Mouse (Mus musculus) midbrain, embryonic 11.5 days (tissue): ENCODE measurements around the gene Rem2. TPM values are rescaled to one million over a fixed set of nuclear protein-coding genes. Genes with fewer than 3 reads are reported as not detected.

Source experiments
- ATAC-seq: fragments of 200-750 bp; cut with Nextera tagmentation; 2 replicates; pipeline ENCODE4 v1.8.0; 2017; ENCODE audit warnings: moderate TSS enrichment, moderate library complexity; ENCODE audit not compliant: low FRiP score
- DNase-seq: peaks from one replicate; pipeline ENCODE4 v3.0.0; 2015; ENCODE audit warnings: low spot score; ENCODE audit errors: missing footprints
- H3K27ac ChIP-seq: fragments of 300-500 bp; sonication (generic); 2 replicates; pipeline ENCODE4 v1.5.1; 2014; ENCODE audit warnings: low read depth, low read length
- H3K27me3 ChIP-seq: fragments of 300-500 bp; sonication (generic); 2 replicates; pipeline ENCODE4 v1.6.1; 2014; ENCODE audit warnings: mild to moderate bottlenecking, low read length, moderate library complexity, mixed read lengths; ENCODE audit not compliant: control insufficient read depth, insufficient read depth
- H3K36me3 ChIP-seq: fragments of 300-500 bp; sonication (generic); 2 replicates; pipeline ENCODE4 v1.6.1; 2014; ENCODE audit warnings: mild to moderate bottlenecking, low read length, moderate library complexity, mixed read lengths; ENCODE audit not compliant: control insufficient read depth, insufficient read depth
- H3K4me1 ChIP-seq: fragments of 300-500 bp; sonication (generic); 2 replicates; pipeline ENCODE4 v1.6.1; 2014; ENCODE audit warnings: low read length; ENCODE audit not compliant: control insufficient read depth, insufficient read depth
- H3K4me2 ChIP-seq: fragments of 300-500 bp; sonication (generic); 2 replicates; pipeline ENCODE4 v1.6.1; 2014; ENCODE audit warnings: mild to moderate bottlenecking, moderate library complexity
- H3K4me3 ChIP-seq: fragments of 300-500 bp; sonication (generic); 2 replicates; pipeline ENCODE4 v1.5.1; 2014; ENCODE audit warnings: low read depth, low read length
- H3K9ac ChIP-seq: fragments of 300-500 bp; sonication (generic); 2 replicates; pipeline ENCODE4 v1.6.1; 2014; ENCODE audit warnings: low read length
- H3K9me3 ChIP-seq: fragments of 300-500 bp; sonication (generic); 2 replicates; pipeline ENCODE4 v1.6.1; 2016; ENCODE audit warnings: low read length; ENCODE audit not compliant: control insufficient read depth
- WGBS: fragments of 180-500 bp; shearing (Covaris S2); extraction: QIAGEN DNeasy Blood & Tissue Kit; methylation state at CpG from one replicate; pipeline ENCODE4 v1.1.7; 2014; 5-methylcytosine and 5-hydroxymethylcytosine counted together
- polyA plus RNA-seq: library from polyadenylated mRNA; unstranded; fragments of >200 nt; fragmentation: Nextera tagmentation; extraction: Ambion mirVana; gene quantifications from 2 replicates; pipeline ENCODE4 v1.2.1, GENCODE M21; 2014

The Rem2 gene
- polyA plus RNA-seq, 1 experiment from 2014 or later = 34.4 TPM

DNA sequence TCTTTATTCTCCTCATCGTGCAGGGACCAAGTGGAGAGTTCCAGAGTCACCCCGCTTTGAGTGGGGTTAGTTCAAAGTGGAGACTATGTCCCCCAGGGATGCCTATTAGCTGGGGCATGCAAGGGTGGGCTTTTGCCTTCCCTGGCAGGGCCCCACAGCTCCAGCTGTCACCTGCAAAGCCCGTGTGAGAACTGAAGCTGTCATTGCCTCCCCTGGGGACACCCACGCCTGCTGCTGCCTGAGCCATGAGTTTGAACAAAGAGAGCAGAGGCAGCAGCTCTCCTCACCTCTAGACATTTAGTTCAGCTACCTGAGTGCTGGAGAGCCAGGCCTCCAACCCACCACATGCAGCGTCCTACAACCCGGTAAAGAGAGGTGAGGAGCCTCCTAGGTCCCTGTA lies 4.8 kb downstream of the Rem2 start:
- DNase-seq (no peak), ATAC-seq (no peak)
- Histone ChIP-seq H3K4me1 (peaks cover 20% of the 10 kb centered on the region), H3K4me3 (no peak overlapping the region), H3K4me2 (no peak overlapping the region), H3K27ac (no peak overlapping the region), H3K36me3 (no peaks in the 10 kb centered on the region), H3K9ac (no peak overlapping the region), H3K9me3 (no peaks in the 10 kb centered on the region), H3K27me3 (peaks cover 13% of the 10 kb centered on the region)
- 73% methylated on average over 6 of the region's 6 CpGs for WGBS

DNA sequence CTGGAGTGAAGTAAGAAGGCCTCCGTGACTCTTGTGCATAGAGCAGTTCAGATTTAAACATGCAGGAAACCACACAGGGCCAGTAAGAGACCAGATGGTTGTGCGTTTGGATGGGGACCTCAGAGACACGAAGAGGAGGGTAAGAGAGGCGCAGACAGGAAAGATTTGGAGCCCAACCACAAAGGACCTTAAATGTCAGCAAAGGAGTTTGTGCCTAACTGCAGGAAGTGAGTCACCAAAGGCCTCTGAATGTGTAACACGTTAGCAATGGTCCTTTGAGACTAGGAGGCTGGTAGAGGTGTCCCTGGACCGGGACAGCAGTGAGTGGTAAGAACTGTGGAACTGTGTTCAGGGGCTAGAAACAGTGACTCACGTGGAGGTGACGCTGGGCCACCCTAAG lies 5.5 kb downstream of the Rem2 start:
- Histone ChIP-seq H3K36me3 (no peaks in the 10 kb centered on the region), H3K4me3 (no peak overlapping the region), H3K27ac (no peak overlapping the region), H3K4me1 (peaks cover 20% of the 10 kb centered on the region), H3K27me3 (peaks cover 13% of the 10 kb centered on the region), H3K9me3 (no peaks in the 10 kb centered on the region), H3K4me2 (no peak overlapping the region), H3K9ac (no peak overlapping the region)
- no peak for DNase-seq
- WGBS = 89% methylated on average over 8 of the region's 8 CpGs
- ATAC-seq = no peak

DNA sequence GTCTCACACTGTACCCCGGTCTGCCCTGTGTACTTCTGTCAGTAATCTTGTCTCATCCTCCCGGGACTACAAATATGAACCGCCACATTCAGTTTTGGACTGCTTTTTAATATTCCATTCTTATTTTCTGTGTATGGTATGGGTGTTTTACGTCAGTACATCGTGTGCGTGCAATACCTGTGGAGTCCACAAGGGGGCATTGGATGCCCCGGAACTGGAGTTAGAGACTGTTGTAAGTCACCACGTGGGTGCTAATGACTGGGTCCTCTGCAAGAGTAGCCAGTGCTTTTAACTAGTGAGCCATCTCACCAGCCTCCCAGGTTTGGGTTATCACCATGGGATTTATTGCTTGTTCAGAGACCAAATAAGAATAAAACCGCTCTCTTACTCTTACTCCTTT lies 6.6 kb downstream of the Rem2 start:
- Histone ChIP-seq H3K9ac (no peak overlapping the region), H3K4me1 (peaks cover 13% of the 10 kb centered on the region; the same call in 1 of the 2 replicates), H3K9me3 (no peaks in the 10 kb centered on the region), H3K27ac (no peak overlapping the region), H3K27me3 (peaks cover 11% of the 10 kb centered on the region), H3K36me3 (no peaks in the 10 kb centered on the region), H3K4me3 (no peak overlapping the region), H3K4me2 (no peak overlapping the region)
- 37% methylated on average over 9 of the region's 9 CpGs for WGBS
- peak; percentile 96 for DNase-seq
- ATAC-seq = no peak

DNA sequence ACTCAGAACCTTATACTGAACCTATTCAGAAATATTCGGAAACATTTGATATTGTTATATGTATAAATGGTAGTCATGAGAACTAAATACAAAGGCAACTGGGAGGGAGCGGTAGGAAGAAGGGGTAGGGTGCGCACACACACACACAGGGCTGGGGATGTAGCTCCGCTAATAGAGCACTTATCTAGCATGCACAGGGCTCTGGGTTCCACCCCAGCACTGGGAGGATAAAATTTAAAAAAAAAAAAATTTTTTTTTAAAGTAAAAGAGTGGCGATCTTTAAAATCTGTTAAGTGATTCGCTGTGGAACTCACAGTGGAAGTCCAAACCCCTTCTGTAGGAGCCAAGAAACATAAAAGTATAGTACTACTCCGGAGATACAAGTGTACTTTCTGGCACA lies 10.0 kb downstream of the Rem2 start:
- Histone ChIP-seq H3K9ac (no peak overlapping the region), H3K27ac (no peak overlapping the region), H3K4me2 (no peak overlapping the region), H3K4me1 (no peaks in the 10 kb centered on the region), H3K4me3 (no peak overlapping the region), H3K9me3 (no peaks in the 10 kb centered on the region), H3K36me3 (no peaks in the 10 kb centered on the region), H3K27me3 (no peaks in the 10 kb centered on the region)
- ATAC-seq (no peak), DNase-seq (no peak)
- 93% methylated on average over 7 of the region's 7 CpGs for WGBS

DNA sequence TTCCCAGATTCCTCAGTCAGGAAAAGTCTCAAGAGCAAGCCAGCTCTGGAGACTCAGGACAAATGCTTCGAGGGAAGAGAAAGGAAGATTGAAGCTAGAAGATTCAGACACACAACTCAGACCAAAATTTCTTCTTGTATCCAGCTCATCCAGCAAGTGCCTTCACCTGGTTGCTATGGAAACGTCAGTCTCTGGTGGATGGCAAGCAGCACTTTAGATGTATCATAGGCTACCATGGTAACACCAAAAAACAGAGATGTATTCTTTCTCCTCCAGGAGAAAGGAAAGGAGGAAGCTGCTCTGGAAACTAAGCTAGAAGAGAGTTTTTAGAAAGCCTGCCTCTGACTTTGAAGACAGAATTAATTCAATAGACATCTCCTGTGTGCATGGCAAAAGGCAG lies 11.8 kb downstream of the Rem2 start:
- no peaks in the 10 kb centered on the region for H3K9me3 ChIP-seq
- 65% methylated on average over 2 of the region's 2 CpGs for WGBS
- no peaks in the 10 kb centered on the region for H3K4me1 ChIP-seq
- no peaks in the 10 kb centered on the region for H3K36me3 ChIP-seq
- no peak for DNase-seq
- ATAC-seq = no peak
- H3K4me2 ChIP-seq = no peak overlapping the region
- no peaks in the 10 kb centered on the region for H3K27me3 ChIP-seq
- H3K4me3 ChIP-seq = no peak overlapping the region
- H3K9ac ChIP-seq = no peak overlapping the region
- no peak overlapping the region for H3K27ac ChIP-seq

DNA sequence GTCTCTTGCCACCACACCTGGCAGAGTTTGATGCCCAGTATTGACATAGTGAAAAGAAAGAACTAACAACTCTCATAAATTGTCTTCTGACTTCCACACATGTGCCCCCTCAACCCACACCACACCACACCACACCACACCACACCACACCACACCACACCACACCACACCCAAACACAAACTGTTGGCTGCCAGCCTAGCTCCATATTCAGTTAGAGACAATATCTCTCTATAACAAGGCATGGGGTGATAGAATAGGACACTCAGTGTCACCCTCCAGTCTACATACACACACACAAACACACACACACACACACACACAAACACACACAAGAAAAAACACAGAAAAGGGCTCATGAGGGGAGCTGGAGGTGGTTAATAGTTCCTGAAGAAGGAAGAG lies 12.4 kb downstream of the Rem2 start:
- Histone ChIP-seq H3K9ac (no peak overlapping the region), H3K4me3 (no peak overlapping the region), H3K4me2 (no peak overlapping the region), H3K9me3 (no peaks in the 10 kb centered on the region), H3K27me3 (no peaks in the 10 kb centered on the region), H3K36me3 (no peaks in the 10 kb centered on the region), H3K27ac (no peak overlapping the region), H3K4me1 (no peaks in the 10 kb centered on the region)
- DNase-seq (no peak), ATAC-seq (no peak)

DNA sequence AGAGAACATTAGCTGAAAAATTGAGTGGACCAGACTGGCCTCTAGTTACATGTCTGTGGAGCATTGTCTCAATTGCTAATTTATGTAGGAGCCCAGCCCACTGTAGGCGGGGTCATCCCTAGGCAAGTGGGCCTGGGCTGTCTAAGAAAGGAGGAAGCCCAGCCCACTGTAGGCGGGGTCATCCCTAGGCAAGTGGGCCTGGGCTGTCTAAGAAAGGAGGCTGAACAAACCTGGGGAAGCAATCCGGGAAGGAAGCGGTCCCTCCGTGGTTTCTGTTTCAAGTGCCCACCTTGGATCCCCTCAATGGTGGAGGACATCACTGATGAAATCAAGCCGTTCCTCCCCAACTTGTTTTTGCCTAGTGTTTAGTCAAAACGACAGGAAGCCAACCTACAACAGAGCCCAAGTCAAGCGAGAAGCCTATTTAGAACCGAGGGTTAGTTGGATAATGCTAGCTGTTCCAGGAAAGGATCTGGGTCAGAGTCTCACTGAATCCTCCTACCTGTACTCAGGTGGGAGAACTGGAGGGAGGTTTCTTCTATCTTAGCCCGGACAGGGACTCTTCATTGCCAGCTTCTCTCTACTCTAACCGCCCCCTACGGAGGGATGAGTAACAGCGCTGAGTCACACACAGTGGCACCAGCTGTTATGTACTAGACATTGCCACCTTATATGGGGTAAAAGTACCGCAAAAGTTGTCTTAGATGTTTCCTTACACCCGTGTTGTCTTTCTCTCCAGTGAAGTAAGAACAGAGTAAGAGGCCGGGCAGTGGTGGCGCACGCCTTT lies 16.6 kb downstream of the Rem2 start:
- H3K27ac ChIP-seq = no peak overlapping the region
- no peak for ATAC-seq
- H3K4me2 ChIP-seq = no peak overlapping the region

DNA sequence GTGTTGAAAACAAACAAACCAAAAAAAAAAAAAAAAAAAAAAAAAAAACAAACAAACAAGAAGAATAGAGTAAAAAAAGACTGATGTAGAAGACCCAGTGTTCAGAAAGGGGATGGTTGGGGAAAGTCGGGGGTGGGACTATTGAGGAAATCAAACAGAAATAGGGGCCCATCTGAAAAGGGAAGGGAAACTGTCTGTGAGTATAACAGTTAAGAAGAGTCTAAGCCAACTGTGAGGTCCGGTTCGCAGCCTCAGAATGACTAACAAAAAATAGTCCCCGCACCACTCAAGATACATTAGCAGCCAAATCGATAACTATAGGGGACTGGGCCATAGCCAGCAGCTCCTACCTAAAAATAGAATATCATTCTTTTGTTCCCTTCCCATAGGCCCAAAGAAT lies 17.3 kb downstream of the Rem2 start:
- Histone ChIP-seq H3K9ac (no peak overlapping the region), H3K36me3 (no peaks in the 10 kb centered on the region), H3K27ac (no peak overlapping the region), H3K4me1 (no peaks in the 10 kb centered on the region), H3K9me3 (no peaks in the 10 kb centered on the region), H3K27me3 (no peaks in the 10 kb centered on the region), H3K4me3 (no peak overlapping the region), H3K4me2 (no peak overlapping the region)
- no peak for ATAC-seq
- no peak for DNase-seq
- WGBS = 93% methylated on average over 5 of the region's 5 CpGs

More for the DNA sequence above, 16.6 kb downstream of the Rem2 start:
- no peak for DNase-seq
- H3K9ac ChIP-seq = no peak overlapping the region
- 68% methylated on average over 18 of the region's 18 CpGs for WGBS
- H3K9me3 ChIP-seq = no peaks in the 10 kb centered on the region
- H3K27me3 ChIP-seq = no peaks in the 10 kb centered on the region
- H3K4me3 ChIP-seq = no peak overlapping the region
- H3K4me1 ChIP-seq = no peaks in the 10 kb centered on the region
- no peaks in the 10 kb centered on the region for H3K36me3 ChIP-seq

DNA sequence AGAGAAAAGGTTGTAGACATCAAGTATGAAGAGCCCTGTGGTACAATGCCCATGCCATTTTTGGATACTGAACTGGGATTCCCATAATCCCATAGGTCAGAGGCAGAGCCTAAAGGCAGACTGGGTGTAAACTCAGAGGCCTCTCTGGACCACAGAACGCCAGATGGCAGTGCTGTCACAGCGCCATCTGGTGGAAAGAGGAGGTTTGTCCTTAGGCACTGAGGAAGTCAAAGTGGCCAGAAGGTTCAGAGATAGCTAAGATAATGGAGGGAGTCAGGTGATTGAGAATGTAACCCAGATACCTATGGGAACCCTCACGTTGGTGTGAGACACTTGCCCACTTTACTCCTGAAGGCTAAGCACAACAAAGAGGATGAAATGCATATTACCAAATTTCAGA lies 18.3 kb downstream of the Rem2 start:
- Histone ChIP-seq H3K9me3 (no peaks in the 10 kb centered on the region), H3K36me3 (no peaks in the 10 kb centered on the region), H3K4me1 (no peaks in the 10 kb centered on the region), H3K4me3 (no peak overlapping the region), H3K27ac (no peak overlapping the region), H3K27me3 (no peaks in the 10 kb centered on the region), H3K4me2 (no peak overlapping the region), H3K9ac (no peak overlapping the region)
- peak; percentile 96 for DNase-seq
- WGBS = 1% methylated on average over 3 of the region's 3 CpGs
- ATAC-seq = peak; percentile 76; the same call in 1 of the 2 replicates
